Mouse (Mus musculus): ENCODE measurements around the gene Wdr74.

DNA sequence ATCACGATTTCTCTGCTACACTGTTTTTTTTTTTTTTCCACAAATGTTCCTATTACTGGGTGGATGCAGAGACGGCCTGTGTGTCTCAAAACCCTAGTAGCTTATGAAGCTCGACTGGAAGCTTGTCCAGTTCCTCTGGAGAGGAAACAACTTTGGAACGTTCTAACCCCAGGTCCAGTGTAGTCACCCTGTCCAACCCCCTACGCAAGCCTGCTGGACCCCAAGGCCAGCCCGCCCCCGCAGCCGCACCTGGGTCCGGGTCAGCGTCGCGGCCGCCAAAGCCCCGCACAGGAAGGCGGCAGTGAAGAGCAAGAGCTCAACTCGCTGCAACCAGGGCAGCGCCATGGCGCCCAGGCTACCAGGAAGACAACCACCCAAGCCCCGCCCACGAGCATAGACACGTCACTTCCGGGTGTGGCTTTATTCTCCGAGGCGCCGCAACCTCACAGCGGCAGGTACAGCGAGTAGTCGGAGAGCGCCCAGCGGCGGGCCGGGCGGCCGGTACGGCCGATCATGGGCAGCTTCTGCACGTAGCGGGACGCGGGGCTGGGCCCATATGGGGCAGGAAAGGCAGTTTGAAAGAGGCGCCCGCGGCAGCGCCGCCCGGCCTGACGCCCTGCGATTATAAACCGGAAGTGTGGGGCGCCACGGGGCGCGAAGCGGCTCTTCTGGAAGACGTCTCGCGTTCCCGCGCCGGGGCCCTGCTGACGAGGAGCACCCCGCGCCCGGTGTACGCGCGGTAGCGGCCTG, 38.6 kb downstream of the Wdr74 start, which contains the start of gene Tmem179b:
- no peak for TF ChIP-seq CTCF (IDR thresholded peaks at IDR 0.05; ENCODE audit: insufficient read depth, low read depth, low read length)
- TF ChIP-seq POLR2A (IDR thresholded peaks at IDR 0.05; ENCODE audit: insufficient read depth, low read depth, low read length) = peak; percentile 95

All from olfactory bulb, adult 2 months (tissue).